Mouse (Mus musculus): Measurements from ENCODE around the gene Gigyf2. TPM values are rescaled to one million over a fixed set of nuclear protein-coding genes. Genes with fewer than 3 reads are reported as not detected.

Gigyf2 gene
- polyA plus RNA-seq, 1 experiment from 2014 or later: 31.4 TPM

- Histone ChIP-seq H3K4me1 (replicated peaks) (0 out of 2 replicates have a peak, but pooled peaks cover 3% of the 10 kb centered on the region), H3K4me2 (no peak overlapping the region), H3K27me3 (replicated peaks) (0 out of 2 replicates have a peak, but pooled peaks cover 4% of the 10 kb centered on the region), H3K9ac (no peak overlapping the region), H3K27ac (ENCODE audit: poor library complexity, severe bottlenecking) (no peak overlapping the region), H3K9me3 (replicated peaks) (no peaks in the 10 kb centered on the region), H3K36me3 (no peaks in the 10 kb centered on the region), H3K4me3 (no peak overlapping the region)
- no peak for ATAC-seq (ENCODE audit: insufficient number of reproducible peaks, low FRiP score)
- 78% methylated on average over 10 of the region's 10 CpGs for WGBS
Measured at GRCm38 (mm10) chr1:87297346-87297925, 29.4 kb upstream of the Gigyf2 start.

- no peak overlapping the region for H3K4me3 ChIP-seq
- no peaks in the 10 kb centered on the region for H3K4me1 ChIP-seq (replicated peaks)
- H3K4me2 ChIP-seq: no peak overlapping the region
- no peak overlapping the region for H3K27ac ChIP-seq (ENCODE audit: poor library complexity, severe bottlenecking)
- H3K9me3 ChIP-seq (replicated peaks): no peaks in the 10 kb centered on the region
- 65% methylated on average over 14 of the region's 14 CpGs for WGBS
- H3K9ac ChIP-seq: no peak overlapping the region
- no peak for ATAC-seq (ENCODE audit: insufficient number of reproducible peaks, low FRiP score)
- no peaks in the 10 kb centered on the region for H3K27me3 ChIP-seq (replicated peaks)
- H3K36me3 ChIP-seq: no peaks in the 10 kb centered on the region
Measured at GRCm38 (mm10) chr1:87300360-87301286, 26.2 kb upstream of the Gigyf2 start.

GRCm38 (mm10) chr1:87301971-87302370, 24.8 kb upstream of the Gigyf2 start:
- H3K27me3 ChIP-seq (replicated peaks): no peaks in the 10 kb centered on the region
- no peak overlapping the region for H3K4me2 ChIP-seq
- no peak overlapping the region for H3K27ac ChIP-seq (ENCODE audit: poor library complexity, severe bottlenecking)
- no peaks in the 10 kb centered on the region for H3K36me3 ChIP-seq
- no peak overlapping the region for H3K4me3 ChIP-seq
- H3K4me1 ChIP-seq (replicated peaks): no peaks in the 10 kb centered on the region
- no peaks in the 10 kb centered on the region for H3K9me3 ChIP-seq (replicated peaks)
- no peak for ATAC-seq (ENCODE audit: insufficient number of reproducible peaks, low FRiP score)
- H3K9ac ChIP-seq: no peak overlapping the region
- WGBS: 70% methylated on average over 2 of the region's 2 CpGs

- Histone ChIP-seq H3K4me3 (no peak overlapping the region), H3K27ac (ENCODE audit: poor library complexity, severe bottlenecking) (no peak overlapping the region), H3K9ac (no peak overlapping the region), H3K27me3 (replicated peaks) (no peaks in the 10 kb centered on the region), H3K4me1 (replicated peaks) (no peaks in the 10 kb centered on the region), H3K4me2 (no peak overlapping the region), H3K36me3 (no peaks in the 10 kb centered on the region), H3K9me3 (replicated peaks) (no peaks in the 10 kb centered on the region)
- no peak for ATAC-seq (ENCODE audit: insufficient number of reproducible peaks, low FRiP score)
- 80% methylated on average over 3 of the region's 3 CpGs for WGBS
Measured at GRCm38 (mm10) chr1:87308952-87309351, 17.8 kb upstream of the Gigyf2 start.

- Histone ChIP-seq H3K27me3 (replicated peaks) (no peaks in the 10 kb centered on the region), H3K9me3 (replicated peaks) (no peaks in the 10 kb centered on the region)
- ATAC-seq (ENCODE audit: insufficient number of reproducible peaks, low FRiP score): no peak
Measured at GRCm38 (mm10) chr1:87309621-87310020, 17.2 kb upstream of the Gigyf2 start.

GRCm38 (mm10) chr1:87312681-87313080, 14.1 kb upstream of the Gigyf2 start:
- no peak overlapping the region for H3K9ac ChIP-seq
- no peak overlapping the region for H3K27ac ChIP-seq (ENCODE audit: poor library complexity, severe bottlenecking)
- 82% methylated on average over 2 of the region's 2 CpGs for WGBS
- no peak overlapping the region for H3K4me2 ChIP-seq
- ATAC-seq (ENCODE audit: insufficient number of reproducible peaks, low FRiP score): no peak
- H3K4me1 ChIP-seq (replicated peaks): no peaks in the 10 kb centered on the region
- H3K9me3 ChIP-seq (replicated peaks): no peaks in the 10 kb centered on the region
- no peak overlapping the region for H3K4me3 ChIP-seq
- no peaks in the 10 kb centered on the region for H3K27me3 ChIP-seq (replicated peaks)
- H3K36me3 ChIP-seq: no peaks in the 10 kb centered on the region

More at GRCm38 (mm10) chr1:87309621-87310020, 17.2 kb upstream of the Gigyf2 start:
- no peak overlapping the region for H3K4me2 ChIP-seq
- H3K4me3 ChIP-seq: no peak overlapping the region
- no peaks in the 10 kb centered on the region for H3K4me1 ChIP-seq (replicated peaks)
- no peaks in the 10 kb centered on the region for H3K36me3 ChIP-seq
- no peak overlapping the region for H3K27ac ChIP-seq (ENCODE audit: poor library complexity, severe bottlenecking)
- no peak overlapping the region for H3K9ac ChIP-seq
- WGBS: 63% methylated on average over 16 of the region's 16 CpGs

- Histone ChIP-seq H3K27me3 (replicated peaks) (no peaks in the 10 kb centered on the region), H3K27ac (ENCODE audit: poor library complexity, severe bottlenecking) (no peak overlapping the region), H3K4me3 (no peak overlapping the region), H3K4me1 (replicated peaks) (no peaks in the 10 kb centered on the region), H3K9ac (no peak overlapping the region), H3K4me2 (no peak overlapping the region), H3K9me3 (replicated peaks) (no peaks in the 10 kb centered on the region), H3K36me3 (no peaks in the 10 kb centered on the region)
- no peak for ATAC-seq (ENCODE audit: insufficient number of reproducible peaks, low FRiP score)
- WGBS: 88% methylated on average over 2 of the region's 2 CpGs
Measured at GRCm38 (mm10) chr1:87313116-87313515, 13.7 kb upstream of the Gigyf2 start.

GRCm38 (mm10) chr1:87313843-87314570, 12.8 kb upstream of the Gigyf2 start:
- no peaks in the 10 kb centered on the region for H3K27me3 ChIP-seq (replicated peaks)
- WGBS: 73% methylated on average over 8 of the region's 8 CpGs

GRCm38 (mm10) chr1:87315431-87315830, 11.4 kb upstream of the Gigyf2 start:
- no peak overlapping the region for H3K4me2 ChIP-seq
- no peak for ATAC-seq (ENCODE audit: insufficient number of reproducible peaks, low FRiP score)
- 84% methylated on average over 2 of the region's 2 CpGs for WGBS
- no peak overlapping the region for H3K27ac ChIP-seq (ENCODE audit: poor library complexity, severe bottlenecking)
- H3K9me3 ChIP-seq (replicated peaks): peaks cover 8% of the 10 kb centered on the region; the same call in 1 of the 2 replicates
- no peaks in the 10 kb centered on the region for H3K27me3 ChIP-seq (replicated peaks)
- H3K36me3 ChIP-seq: no peaks in the 10 kb centered on the region
- no peak overlapping the region for H3K4me3 ChIP-seq
- no peaks in the 10 kb centered on the region for H3K4me1 ChIP-seq (replicated peaks)
- H3K9ac ChIP-seq: no peak overlapping the region

More at GRCm38 (mm10) chr1:87313843-87314570, 12.8 kb upstream of the Gigyf2 start:
- Histone ChIP-seq H3K36me3 (no peaks in the 10 kb centered on the region), H3K4me1 (replicated peaks) (no peaks in the 10 kb centered on the region), H3K9me3 (replicated peaks) (0 out of 2 replicates have a peak, but pooled peaks cover under 1% of the 10 kb centered on the region), H3K4me3 (no peak overlapping the region), H3K4me2 (no peak overlapping the region), H3K27ac (ENCODE audit: poor library complexity, severe bottlenecking) (no peak overlapping the region), H3K9ac (no peak overlapping the region)
- ATAC-seq (ENCODE audit: insufficient number of reproducible peaks, low FRiP score): no peak

- 66% methylated on average over 2 of the region's 2 CpGs for WGBS
- peaks cover 10% of the 10 kb centered on the region for H3K9me3 ChIP-seq (replicated peaks)
- H3K36me3 ChIP-seq: 0 out of 2 replicates have a peak, but pooled peaks cover under 1% of the 10 kb centered on the region
- H3K4me3 ChIP-seq: no peak overlapping the region
- no peaks in the 10 kb centered on the region for H3K4me1 ChIP-seq (replicated peaks)
- no peak for ATAC-seq (ENCODE audit: insufficient number of reproducible peaks, low FRiP score)
- no peaks in the 10 kb centered on the region for H3K27me3 ChIP-seq (replicated peaks)
- H3K9ac ChIP-seq: no peak overlapping the region
- no peak overlapping the region for H3K27ac ChIP-seq (ENCODE audit: poor library complexity, severe bottlenecking)
- no peak overlapping the region for H3K4me2 ChIP-seq
Measured at GRCm38 (mm10) chr1:87315894-87316293, 10.9 kb upstream of the Gigyf2 start.

GRCm38 (mm10) chr1:87316672-87317071, 10.1 kb upstream of the Gigyf2 start:
- no peaks in the 10 kb centered on the region for H3K27me3 ChIP-seq (replicated peaks)
- no peak overlapping the region for H3K27ac ChIP-seq (ENCODE audit: poor library complexity, severe bottlenecking)
- H3K9ac ChIP-seq: no peak overlapping the region
- no peak overlapping the region for H3K4me3 ChIP-seq
- no peak for ATAC-seq (ENCODE audit: insufficient number of reproducible peaks, low FRiP score)
- no peak overlapping the region for H3K4me2 ChIP-seq
- WGBS: 47% methylated on average over 3 of the region's 3 CpGs
- H3K9me3 ChIP-seq (replicated peaks): peaks cover 14% of the 10 kb centered on the region
- 0 out of 2 replicates have a peak, but pooled peaks cover 3% of the 10 kb centered on the region for H3K36me3 ChIP-seq
- H3K4me1 ChIP-seq (replicated peaks): no peaks in the 10 kb centered on the region

Measured in heart, embryonic 12.5 days (tissue).